Mouse (Mus musculus) intestine, embryonic 14.5 days (tissue): ENCODE measurements around the gene Scn5a. TPM values are rescaled to one million over a fixed set of nuclear protein-coding genes. Genes with fewer than 3 reads are reported as not detected.

ENCODE experiments used
- ATAC-seq: fragments of 200-750 bp; cut with Nextera tagmentation; replicated peaks from 2 replicates; pipeline ENCODE4 v1.8.0; 2017; ENCODE audit warnings: low read depth, moderate number of reproducible peaks, moderate TSS enrichment, moderate library complexity; ENCODE audit not compliant: low FRiP score, low TSS enrichment
- DNase-seq: peaks from one replicate; pipeline ENCODE4 v3.0.0-alpha.2; 2018; ENCODE audit warnings: low spot score
- H3K27ac ChIP-seq: fragments of 300-500 bp; sonication (generic); 2 replicates; pipeline ENCODE4 v1.5.1; 2014; ENCODE audit warnings: low read depth, mild to moderate bottlenecking, control low read depth
- H3K27me3 ChIP-seq: fragments of 300-500 bp; sonication (generic); replicated peaks from 2 replicates; pipeline ENCODE4 v1.6.1; 2014; ENCODE audit warnings: low read length, control low read depth; ENCODE audit not compliant: control insufficient read depth, insufficient read depth
- H3K36me3 ChIP-seq: fragments of 300-500 bp; sonication (generic); 2 replicates; pipeline ENCODE4 v1.6.1; 2014; ENCODE audit warnings: low read length, control low read depth; ENCODE audit not compliant: control insufficient read depth, insufficient read depth
- H3K4me1 ChIP-seq: fragments of 300-500 bp; sonication (generic); replicated peaks from 2 replicates; pipeline ENCODE4 v1.6.1; 2014; ENCODE audit warnings: low read length, control low read depth, mixed read lengths; ENCODE audit not compliant: control insufficient read depth, insufficient read depth
- H3K4me2 ChIP-seq: fragments of 300-500 bp; sonication (generic); 2 replicates; pipeline ENCODE4 v1.6.1; 2014; ENCODE audit warnings: low read length
- H3K4me3 ChIP-seq: fragments of 300-500 bp; sonication (generic); 2 replicates; pipeline ENCODE4 v1.5.1; 2014; ENCODE audit warnings: low read depth, low read length, control low read depth, mixed read lengths
- H3K9ac ChIP-seq: fragments of 300-500 bp; sonication (generic); 2 replicates; pipeline ENCODE4 v1.6.1; 2014; ENCODE audit warnings: mild to moderate bottlenecking, low read length
- H3K9me3 ChIP-seq: fragments of 300-500 bp; sonication (generic); 2 replicates; pipeline ENCODE4 v1.6.1; 2016; ENCODE audit warnings: low read length, control low read depth; ENCODE audit not compliant: control insufficient read depth
- WGBS: fragments of 180-500 bp; shearing (Covaris S2); extraction: QIAGEN DNeasy Blood & Tissue Kit; methylation state at CpG from one replicate; pipeline ENCODE4 v1.1.7; 2014; 5-methylcytosine and 5-hydroxymethylcytosine counted together
- polyA plus RNA-seq: library from polyadenylated mRNA; unstranded; fragments of >200 nt; fragmentation: Nextera tagmentation; extraction: Ambion mirVana; gene quantifications from 2 replicates; pipeline ENCODE4 v1.2.1, GENCODE M21; 2014

Scn5a gene
- polyA plus RNA-seq, 1 experiment from 2014 or later, result 0.55 TPM

DNA sequence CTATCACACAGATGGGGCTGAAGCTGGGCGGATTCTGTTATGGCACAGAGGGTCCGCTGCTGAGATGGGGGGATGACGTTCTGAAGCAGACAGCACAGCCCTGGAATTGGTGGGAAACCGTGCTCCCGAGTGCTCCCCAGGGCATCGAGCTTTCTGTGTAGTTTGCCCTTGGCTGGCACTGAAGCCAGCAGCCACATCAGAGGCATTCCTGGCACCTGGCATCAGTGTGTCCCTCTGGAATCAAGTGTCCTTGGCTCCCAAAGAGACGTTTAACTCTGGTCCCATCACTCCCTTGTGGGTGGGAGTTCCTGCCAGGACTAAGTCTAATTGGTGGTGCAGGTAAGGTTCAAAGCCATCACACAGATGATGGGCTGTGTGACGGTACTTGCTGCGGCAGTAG, 82.5 kb downstream of the Scn5a start:
- no peak for DNase-seq
- no peaks in the 10 kb centered on the region for H3K9me3 ChIP-seq
- H3K27ac ChIP-seq, result no peak overlapping the region; the same call in 1 of the 2 replicates
- H3K4me1 ChIP-seq, result peaks cover 5% of the 10 kb centered on the region; the same call in 1 of the 2 replicates
- ATAC-seq, result no peak
- no peaks in the 10 kb centered on the region for H3K27me3 ChIP-seq
- no peak overlapping the region for H3K4me3 ChIP-seq
- H3K4me2 ChIP-seq, result no peak overlapping the region
- H3K9ac ChIP-seq, result no peak overlapping the region
- 88% methylated on average over 9 of the region's 9 CpGs for WGBS
- no peaks in the 10 kb centered on the region for H3K36me3 ChIP-seq

DNA sequence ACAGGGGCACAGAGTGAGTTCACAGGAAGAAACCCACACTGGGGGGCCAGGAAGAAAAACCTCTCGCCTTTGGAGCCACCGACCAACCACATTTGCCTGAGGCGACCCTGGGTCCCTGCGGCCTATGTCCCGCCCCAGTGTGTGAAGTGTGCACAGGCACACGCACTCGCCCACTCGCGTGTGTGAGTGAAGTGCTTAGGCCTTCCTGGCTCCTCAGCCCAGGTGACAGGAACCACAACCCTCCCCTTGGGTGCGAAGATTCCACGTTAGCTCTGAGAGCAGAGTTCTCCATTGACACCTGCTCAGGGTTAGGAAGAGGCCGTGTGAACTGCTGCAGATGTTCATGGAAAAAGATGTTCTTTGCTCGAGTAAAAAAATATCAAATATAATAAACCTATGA, 93.9 kb downstream of the Scn5a start:
- ATAC-seq (no peak), DNase-seq (no peak)
- Histone ChIP-seq H3K4me3 (no peak overlapping the region), H3K4me2 (no peak overlapping the region), H3K27ac (no peak overlapping the region), H3K9ac (no peak overlapping the region), H3K27me3 (no peaks in the 10 kb centered on the region), H3K9me3 (no peaks in the 10 kb centered on the region), H3K4me1 (no peaks in the 10 kb centered on the region), H3K36me3 (no peaks in the 10 kb centered on the region)
- WGBS, result 83% methylated on average over 13 of the region's 13 CpGs

DNA sequence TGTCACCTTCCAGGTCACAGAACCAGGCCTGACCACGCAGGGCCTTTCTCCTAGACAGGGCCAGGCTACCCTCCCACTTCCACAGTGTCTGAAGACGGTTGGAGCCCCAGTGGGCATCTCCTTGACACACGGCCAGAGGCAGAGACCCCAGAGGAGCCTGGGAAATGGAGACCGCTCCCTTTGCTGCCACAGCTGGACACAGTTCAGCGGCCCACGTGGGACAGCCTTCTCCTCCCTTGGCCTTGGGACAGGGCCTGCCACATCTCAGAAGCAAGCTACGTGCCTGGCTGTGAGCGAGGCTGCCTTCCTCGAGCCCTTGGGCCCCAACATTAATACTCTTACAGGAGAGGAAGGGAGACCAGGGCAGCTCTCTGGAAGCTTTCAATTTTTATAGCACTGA, 94.4 kb downstream of the Scn5a start:
- DNase-seq (no peak), ATAC-seq (no peak)
- Histone ChIP-seq H3K4me2 (no peak overlapping the region), H3K9me3 (no peaks in the 10 kb centered on the region), H3K9ac (no peak overlapping the region), H3K27me3 (no peaks in the 10 kb centered on the region), H3K36me3 (no peaks in the 10 kb centered on the region), H3K4me3 (no peak overlapping the region), H3K4me1 (no peaks in the 10 kb centered on the region), H3K27ac (no peak overlapping the region)
- 48% methylated on average over 9 of the region's 9 CpGs for WGBS

DNA sequence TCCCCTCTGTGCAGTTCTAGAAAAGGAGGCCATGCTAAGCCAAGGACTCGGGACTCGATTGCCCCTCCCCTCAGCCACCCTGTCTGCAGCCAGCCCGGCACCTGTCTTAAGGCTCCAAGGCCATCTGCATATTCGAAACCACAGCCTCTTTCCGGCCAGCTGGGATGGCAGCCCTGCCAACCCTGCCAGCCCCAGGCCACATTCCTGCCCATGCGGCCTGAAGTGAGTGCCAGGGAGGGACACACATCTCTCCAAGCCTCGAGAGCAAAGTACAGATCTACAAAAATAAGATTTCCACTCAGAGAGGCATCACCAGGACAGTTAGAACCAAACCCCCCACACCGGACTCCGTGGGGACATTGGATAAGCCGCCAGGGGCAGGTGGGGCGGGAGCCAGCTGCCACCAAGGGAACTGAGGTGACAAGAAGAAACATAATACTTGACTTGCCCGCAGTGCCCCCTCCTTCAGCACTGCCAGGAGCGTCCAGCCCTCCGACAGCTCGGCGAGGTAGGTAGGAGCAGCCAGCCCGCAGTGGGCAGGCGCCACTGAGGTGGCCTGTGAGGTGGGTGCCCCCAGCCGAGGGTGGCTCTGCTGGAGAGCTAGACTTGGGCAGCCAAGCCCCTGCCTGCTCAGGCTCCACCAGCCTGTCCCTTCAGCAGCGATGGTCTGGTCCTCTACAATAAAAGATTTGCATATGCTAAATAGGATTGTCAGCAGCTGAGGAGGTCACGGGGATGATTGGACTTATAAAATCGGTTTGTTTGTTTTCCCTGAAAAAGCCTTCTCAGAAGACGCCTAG, 95.1 kb downstream of the Scn5a start:
- DNase-seq (no peak), ATAC-seq (no peak)
- no peak overlapping the region for H3K4me2 ChIP-seq
- no peaks in the 10 kb centered on the region for H3K9me3 ChIP-seq
- H3K4me1 ChIP-seq, result no peaks in the 10 kb centered on the region
- no peaks in the 10 kb centered on the region for H3K27me3 ChIP-seq
- H3K36me3 ChIP-seq, result no peaks in the 10 kb centered on the region
- WGBS, result 46% methylated on average over 23 of the region's 23 CpGs
- no peak overlapping the region for H3K4me3 ChIP-seq
- no peak overlapping the region for H3K9ac ChIP-seq
- no peak overlapping the region for H3K27ac ChIP-seq

DNA sequence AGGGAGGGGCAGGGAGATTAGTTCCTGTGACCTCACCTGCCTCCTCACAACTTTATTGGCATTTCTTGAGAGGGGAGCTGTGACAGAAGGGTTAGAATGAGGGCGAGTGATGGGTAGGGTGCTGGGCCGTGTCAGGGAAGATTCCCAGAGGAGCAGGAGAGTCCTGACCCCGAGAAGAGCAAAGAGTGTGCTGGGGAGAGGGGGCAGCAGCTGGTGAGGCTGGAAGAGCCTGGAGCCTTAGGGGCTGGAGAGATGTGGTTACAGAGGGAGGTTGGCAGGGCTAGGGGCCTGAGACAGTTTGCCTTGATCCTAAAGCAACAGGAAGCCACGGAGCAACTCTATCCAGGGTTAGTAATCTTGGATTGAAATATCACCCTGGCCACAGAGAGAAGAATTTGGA, 97.2 kb downstream of the Scn5a start:
- ATAC-seq (no peak), DNase-seq (no peak)
- Histone ChIP-seq H3K4me3 (no peak overlapping the region), H3K36me3 (no peaks in the 10 kb centered on the region), H3K4me2 (no peak overlapping the region), H3K9ac (no peak overlapping the region), H3K27ac (no peak overlapping the region), H3K9me3 (no peaks in the 10 kb centered on the region), H3K27me3 (no peaks in the 10 kb centered on the region), H3K4me1 (no peaks in the 10 kb centered on the region)
- 73% methylated on average over 4 of the region's 4 CpGs for WGBS

DNA sequence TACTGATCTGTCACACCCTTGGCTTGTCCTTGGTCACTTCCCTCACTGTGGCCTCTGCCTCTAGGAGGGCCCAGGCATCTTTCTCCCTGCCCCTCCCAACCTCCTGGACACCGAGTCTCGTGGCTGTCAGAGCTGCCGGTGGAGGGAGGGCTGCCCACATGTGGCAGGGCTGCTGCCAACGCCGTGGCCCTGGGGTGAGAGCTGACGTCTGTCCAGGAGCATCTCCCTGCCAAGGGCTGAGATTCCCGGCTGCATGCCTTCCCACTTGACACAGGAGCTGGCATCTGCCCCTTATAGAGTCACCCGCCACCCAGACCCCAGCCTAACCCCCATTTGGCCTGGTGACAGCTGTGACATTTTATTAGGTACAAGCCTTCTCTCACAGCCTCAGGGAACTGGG, 99.5 kb downstream of the Scn5a start:
- Histone ChIP-seq H3K9me3 (no peaks in the 10 kb centered on the region), H3K36me3 (no peaks in the 10 kb centered on the region), H3K9ac (no peak overlapping the region), H3K27ac (no peak overlapping the region), H3K4me1 (no peaks in the 10 kb centered on the region), H3K4me2 (no peak overlapping the region), H3K27me3 (no peaks in the 10 kb centered on the region), H3K4me3 (no peak overlapping the region)
- DNase-seq (no peak), ATAC-seq (no peak)
- WGBS, result 43% methylated on average over 8 of the region's 8 CpGs

DNA sequence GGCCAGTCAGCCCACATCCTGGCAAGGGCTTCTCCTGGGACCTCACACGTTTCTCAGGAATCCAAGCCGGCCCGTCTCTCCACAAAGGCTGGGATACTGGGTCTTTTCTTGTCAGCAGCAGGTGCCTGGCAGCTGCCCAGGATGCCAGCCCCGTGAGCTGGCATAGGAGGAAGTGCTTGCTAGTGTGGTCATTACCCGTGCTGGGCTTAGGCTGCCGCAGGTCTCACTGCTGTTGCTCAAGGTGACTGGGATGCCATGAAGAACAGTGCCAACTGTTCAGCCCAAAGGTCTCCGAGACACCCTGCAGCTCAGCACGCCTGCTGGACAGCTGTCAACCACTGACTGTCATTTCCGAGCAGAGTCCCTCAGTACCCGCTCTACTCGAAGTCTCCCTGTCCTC, 100.5 kb downstream of the Scn5a start:
- no peak overlapping the region for H3K4me3 ChIP-seq
- WGBS, result 85% methylated on average over 11 of the region's 11 CpGs
- H3K9me3 ChIP-seq, result no peaks in the 10 kb centered on the region
- H3K4me1 ChIP-seq, result no peaks in the 10 kb centered on the region
- no peak overlapping the region for H3K27ac ChIP-seq
- H3K36me3 ChIP-seq, result no peaks in the 10 kb centered on the region
- H3K9ac ChIP-seq, result no peak overlapping the region
- H3K27me3 ChIP-seq, result no peaks in the 10 kb centered on the region
- ATAC-seq, result no peak
- H3K4me2 ChIP-seq, result no peak overlapping the region
- DNase-seq, result no peak

DNA sequence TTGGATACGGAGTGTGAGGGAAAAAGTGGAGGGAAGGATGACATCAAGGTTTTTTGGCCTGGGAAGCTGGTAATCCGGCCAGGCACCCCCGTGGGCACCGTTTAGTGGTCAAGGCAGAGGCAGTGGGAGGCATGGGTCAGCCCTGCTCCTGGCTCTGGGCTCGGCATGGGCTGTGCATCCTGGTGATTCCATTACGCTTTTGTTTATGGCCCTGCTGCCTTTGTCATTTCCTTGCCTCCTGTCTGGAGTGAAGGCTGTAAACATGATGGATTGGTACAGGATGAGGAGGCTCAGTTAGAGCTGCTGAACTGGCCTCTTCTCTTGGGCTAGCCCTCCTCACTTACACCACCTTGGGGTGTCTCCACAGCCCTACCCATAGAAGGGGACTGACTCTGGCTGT, 101.1 kb downstream of the Scn5a start:
- no peak overlapping the region for H3K27ac ChIP-seq
- no peak overlapping the region for H3K4me3 ChIP-seq
- H3K4me2 ChIP-seq, result no peak overlapping the region
- no peak overlapping the region for H3K9ac ChIP-seq
- no peaks in the 10 kb centered on the region for H3K4me1 ChIP-seq
- 16% methylated on average over 6 of the region's 6 CpGs for WGBS
- no peaks in the 10 kb centered on the region for H3K27me3 ChIP-seq
- no peak for DNase-seq
- H3K9me3 ChIP-seq, result no peaks in the 10 kb centered on the region
- no peaks in the 10 kb centered on the region for H3K36me3 ChIP-seq
- ATAC-seq, result no peak
